Mouse (Mus musculus) embryonic facial prominence, embryonic 10.5 days (tissue): ENCODE measurements around the gene Mars. TPM values are rescaled to one million over a fixed set of nuclear protein-coding genes. Genes with fewer than 3 reads are reported as not detected.

Source experiments
- DNase-seq: peaks from one replicate; pipeline ENCODE4 v3.0.0-alpha.2; 2017; ENCODE audit warnings: low spot score
- H3K27ac ChIP-seq: fragments of 300-500 bp; sonication (generic); replicated peaks from 2 replicates; pipeline ENCODE4 v1.5.1; 2016; ENCODE audit warnings: mild to moderate bottlenecking
- H3K27me3 ChIP-seq: fragments of 300-500 bp; sonication (generic); replicated peaks from 2 replicates; pipeline ENCODE4 v1.6.1; 2016; ENCODE audit warnings: low read depth, mild to moderate bottlenecking; ENCODE audit not compliant: poor library complexity, severe bottlenecking
- H3K36me3 ChIP-seq: fragments of 300-500 bp; sonication (generic); replicated peaks from 2 replicates; pipeline ENCODE4 v1.6.1; 2016; ENCODE audit warnings: mild to moderate bottlenecking, moderate library complexity
- H3K4me1 ChIP-seq: fragments of 300-500 bp; sonication (generic); 2 replicates; pipeline ENCODE4 v1.6.1; 2016
- H3K4me3 ChIP-seq: fragments of 300-500 bp; sonication (generic); 2 replicates; pipeline ENCODE4 v1.5.1; 2016; ENCODE audit warnings: mild to moderate bottlenecking, moderate library complexity
- H3K9me3 ChIP-seq: fragments of 300-500 bp; sonication (generic); 2 replicates; pipeline ENCODE4 v1.6.1; 2016; ENCODE audit warnings: mild to moderate bottlenecking
- WGBS: fragments of 180-500 bp; shearing (Covaris S2); methylation state at CpG from one replicate; pipeline ENCODE4 v1.1.7; 2016; 5-methylcytosine and 5-hydroxymethylcytosine counted together
- polyA plus RNA-seq: library from polyadenylated mRNA; unstranded; fragments of >200 nt; fragmentation: Nextera tagmentation; extraction: Ambion mirVana; gene quantifications from 2 replicates; pipeline ENCODE4 v1.2.1, GENCODE M21; 2016

The Mars gene
- polyA plus RNA-seq, 1 experiment from 2014 or later: 160 TPM

DNA sequence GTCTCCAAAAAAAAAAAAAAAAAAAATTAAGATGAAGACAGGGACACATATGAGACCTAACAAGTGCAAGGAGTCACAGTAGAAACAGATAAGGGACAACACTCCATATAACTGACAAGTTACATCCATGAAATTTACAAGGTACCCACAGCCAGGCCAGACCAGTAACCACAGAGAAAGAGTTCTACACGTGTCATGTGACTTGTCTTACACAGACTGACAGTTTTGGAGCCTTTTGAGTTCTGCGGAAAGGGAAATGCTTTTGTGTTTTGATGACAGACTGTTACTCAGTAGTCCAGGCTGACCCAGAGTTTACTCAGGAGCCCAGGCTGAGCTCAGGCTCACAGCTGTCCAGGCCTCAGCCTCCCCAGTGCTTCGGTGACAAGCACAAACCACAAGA lies 31.4 kb upstream of the Mars start:
- WGBS: 75% methylated on average over 3 of the region's 3 CpGs
- H3K4me3 ChIP-seq: no peak overlapping the region
- no peak for DNase-seq

DNA sequence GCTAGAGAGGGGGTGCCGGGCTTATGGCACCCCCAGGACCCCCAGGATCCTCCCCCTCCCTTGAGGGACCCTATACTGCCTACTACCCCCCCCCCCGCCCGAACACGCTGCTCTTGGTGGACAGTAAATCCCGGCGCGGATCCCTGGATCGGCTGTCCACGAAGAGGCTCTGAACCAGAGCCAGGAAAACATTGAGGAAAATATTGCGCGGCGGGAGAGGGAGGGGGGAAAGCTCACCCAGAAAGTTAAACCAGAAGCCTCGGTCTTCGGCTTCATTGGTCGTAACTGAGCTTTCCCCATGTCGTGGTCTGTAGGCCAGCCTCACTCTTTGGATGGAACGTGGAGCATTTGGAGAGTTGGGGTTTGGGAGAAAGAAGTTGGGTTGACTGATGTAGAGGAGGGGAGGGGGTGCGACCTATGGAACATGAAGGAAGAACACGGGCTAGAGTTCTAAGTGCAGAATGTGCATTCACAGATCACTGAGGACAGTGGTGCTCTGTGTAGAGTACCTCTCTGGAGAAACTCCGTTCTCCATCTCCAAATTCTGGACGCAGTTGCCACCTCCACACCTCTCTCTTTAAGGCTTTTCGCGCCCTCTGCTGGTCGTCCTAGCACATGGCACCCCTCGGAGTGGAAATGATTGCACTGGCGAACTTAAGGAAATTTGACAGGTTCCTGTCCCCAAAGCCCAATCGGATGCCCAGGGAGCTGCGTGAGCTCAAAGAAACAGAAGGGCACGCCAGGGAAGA lies 30.5 kb upstream of the Mars start, which contains the start of gene Gli1:
Gli1 (minus strand) TSS at position 84 of the 749 bp plus-strand sequence.
- under 1% methylated on average over 29 of the region's 29 CpGs for WGBS
- peaks cover 23% of the 10 kb centered on the region for H3K27me3 ChIP-seq
- H3K36me3 ChIP-seq: peaks cover 13% of the 10 kb centered on the region
- peak within 1 kb of the TSS; percentile 96 for H3K27ac ChIP-seq
- H3K4me3 ChIP-seq: peak within 1 kb of the TSS; percentile 72
- peak; percentile 90 for DNase-seq
- no peaks in the 10 kb centered on the region for H3K9me3 ChIP-seq
- peaks cover 45% of the 10 kb centered on the region for H3K4me1 ChIP-seq

More for the DNA sequence above, 31.4 kb upstream of the Mars start:
- H3K27me3 ChIP-seq: peaks cover 17% of the 10 kb centered on the region
- H3K36me3 ChIP-seq: peaks cover 4% of the 10 kb centered on the region
- H3K27ac ChIP-seq: no peak overlapping the region
- H3K9me3 ChIP-seq: no peaks in the 10 kb centered on the region
- H3K4me1 ChIP-seq: peaks cover 45% of the 10 kb centered on the region

GRCm38 (mm10) chr10:127341360-127341690 lies 29.7 kb upstream of the Mars start:
- H3K4me1 ChIP-seq: peaks cover 45% of the 10 kb centered on the region
- H3K9me3 ChIP-seq: no peaks in the 10 kb centered on the region
- peak; percentile 78 for DNase-seq
- H3K27me3 ChIP-seq: peaks cover 23% of the 10 kb centered on the region
- peak overlapping the region; percentile 96 for H3K27ac ChIP-seq
- peak overlapping the region; percentile 72 for H3K4me3 ChIP-seq
- under 1% methylated on average over 10 of the region's 11 CpGs for WGBS
- H3K36me3 ChIP-seq: peaks cover 21% of the 10 kb centered on the region

- peaks cover 45% of the 10 kb centered on the region for H3K4me1 ChIP-seq
- under 1% methylated on average over 27 of the region's 27 CpGs for WGBS
- no peaks in the 10 kb centered on the region for H3K9me3 ChIP-seq
- peaks cover 26% of the 10 kb centered on the region for H3K36me3 ChIP-seq
- H3K27ac ChIP-seq: peak overlapping the region; percentile 96
- DNase-seq: peak; percentile 88
- peak overlapping the region; percentile 72 for H3K4me3 ChIP-seq
- H3K27me3 ChIP-seq: peaks cover 23% of the 10 kb centered on the region
Measured at GRCm38 (mm10) chr10:127340577-127341359, 29.2 kb upstream of the Mars start.

DNA sequence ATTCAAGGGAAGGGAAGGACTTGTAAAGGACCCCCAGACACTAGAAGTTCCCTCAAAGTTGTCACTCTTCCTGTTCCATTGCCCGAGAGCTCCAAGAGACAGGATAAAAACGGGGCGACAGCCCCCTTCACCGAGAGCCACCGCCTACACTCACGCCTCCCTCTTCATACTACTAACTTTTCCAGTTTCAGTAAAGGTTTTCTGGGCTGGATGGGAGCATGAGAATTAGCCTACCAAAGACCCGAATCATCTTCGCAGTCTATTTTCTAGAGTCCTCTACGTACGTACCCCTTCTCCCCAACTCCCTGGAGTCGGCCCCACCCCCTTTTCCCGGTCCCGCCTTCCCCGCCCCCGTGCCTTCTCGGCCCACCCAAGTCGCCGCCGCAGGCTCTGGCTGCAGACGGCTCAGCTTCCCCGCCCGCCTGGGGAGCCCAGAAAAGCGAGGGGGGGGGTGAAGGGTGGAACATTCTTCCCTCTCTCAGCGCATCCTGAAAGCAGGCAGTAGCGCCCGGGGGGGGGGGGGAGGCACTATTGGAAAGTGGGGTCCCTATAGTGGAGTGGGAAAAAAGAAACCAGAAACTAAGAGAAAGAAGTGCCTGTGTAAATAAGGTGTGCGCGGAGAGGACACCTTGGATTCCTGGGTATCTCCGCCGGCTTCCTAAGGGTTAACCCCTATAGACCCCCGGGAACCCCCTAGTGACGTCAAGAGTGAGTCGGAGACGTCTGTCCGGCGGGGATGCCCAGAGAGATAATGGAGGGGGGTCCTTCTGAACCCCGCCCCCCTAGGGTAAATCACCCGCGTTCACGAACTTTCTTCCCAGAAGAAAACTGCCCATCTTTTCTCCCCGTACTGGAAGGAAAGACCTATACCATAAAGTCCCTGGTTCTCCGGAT lies 28.3 kb upstream of the Mars start:
- peaks cover 35% of the 10 kb centered on the region for H3K36me3 ChIP-seq
- peak overlapping the region; percentile 72 for H3K4me3 ChIP-seq
- peaks cover 45% of the 10 kb centered on the region for H3K4me1 ChIP-seq
- peak overlapping the region; percentile 96 for H3K27ac ChIP-seq
- peaks cover 23% of the 10 kb centered on the region for H3K27me3 ChIP-seq
- under 1% methylated on average over 42 of the region's 42 CpGs for WGBS
- peak; percentile 93 for DNase-seq
- H3K9me3 ChIP-seq: no peaks in the 10 kb centered on the region

GRCm38 (mm10) chr10:127338930-127339682 lies 27.5 kb upstream of the Mars start:
- Histone ChIP-seq H3K27ac (peak overlapping the region; percentile 96), H3K4me3 (peak overlapping the region; percentile 72), H3K27me3 (peaks cover 23% of the 10 kb centered on the region), H3K9me3 (no peaks in the 10 kb centered on the region), H3K4me1 (peaks cover 45% of the 10 kb centered on the region), H3K36me3 (peaks cover 43% of the 10 kb centered on the region)
- under 1% methylated on average over 31 of the region's 31 CpGs for WGBS
- peak; percentile 90 for DNase-seq

GRCm38 (mm10) chr10:127337536-127338099 lies 26.0 kb upstream of the Mars start:
- Histone ChIP-seq H3K27ac (no peak overlapping the region), H3K4me3 (no peak overlapping the region), H3K36me3 (peaks cover 57% of the 10 kb centered on the region), H3K9me3 (no peaks in the 10 kb centered on the region), H3K4me1 (peaks cover 46% of the 10 kb centered on the region), H3K27me3 (peaks cover 23% of the 10 kb centered on the region)
- 85% methylated on average over 6 of the region's 6 CpGs for WGBS
- DNase-seq: no peak

GRCm38 (mm10) chr10:127336952-127337351 lies 25.4 kb upstream of the Mars start:
- H3K36me3 ChIP-seq: peaks cover 64% of the 10 kb centered on the region
- WGBS: 71% methylated on average over 5 of the region's 5 CpGs
- no peaks in the 10 kb centered on the region for H3K9me3 ChIP-seq
- H3K27me3 ChIP-seq: peaks cover 23% of the 10 kb centered on the region
- no peak overlapping the region for H3K27ac ChIP-seq
- no peak overlapping the region for H3K4me3 ChIP-seq
- no peak for DNase-seq
- H3K4me1 ChIP-seq: peaks cover 45% of the 10 kb centered on the region

DNA sequence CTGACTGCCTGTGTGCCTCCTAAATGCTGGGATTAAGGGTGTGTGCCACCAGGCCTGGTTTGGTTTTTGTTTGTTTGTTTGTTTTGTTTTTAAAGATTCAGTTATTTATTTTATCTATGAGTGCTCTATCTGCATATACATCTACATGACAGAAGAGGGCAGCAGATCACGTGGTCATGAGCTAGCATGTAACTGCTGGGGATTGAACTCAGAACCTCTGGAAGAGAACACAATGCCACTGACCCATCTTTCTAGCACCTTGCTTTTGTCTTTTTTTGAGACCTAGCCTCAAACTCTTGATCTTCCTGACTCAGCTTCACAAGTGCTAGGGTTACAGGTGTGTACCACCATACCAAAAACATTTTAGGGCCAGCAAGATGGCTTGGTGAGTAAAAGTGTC lies 23.7 kb upstream of the Mars start:
- DNase-seq: no peak
- Histone ChIP-seq H3K36me3 (peaks cover 80% of the 10 kb centered on the region), H3K27ac (no peak overlapping the region), H3K4me1 (peaks cover 33% of the 10 kb centered on the region), H3K4me3 (no peak overlapping the region), H3K9me3 (no peaks in the 10 kb centered on the region), H3K27me3 (peaks cover 25% of the 10 kb centered on the region)
- WGBS: 72% methylated on average over 1 of the region's 1 CpGs

GRCm38 (mm10) chr10:127333152-127333551 lies 21.6 kb upstream of the Mars start:
- Histone ChIP-seq H3K27ac (no peak overlapping the region), H3K36me3 (peaks cover 85% of the 10 kb centered on the region), H3K4me3 (no peak overlapping the region), H3K4me1 (peaks cover 16% of the 10 kb centered on the region), H3K27me3 (peaks cover 45% of the 10 kb centered on the region), H3K9me3 (no peaks in the 10 kb centered on the region)
- DNase-seq: no peak
- WGBS: 67% methylated on average over 5 of the region's 5 CpGs

- peaks cover 17% of the 10 kb centered on the region for H3K4me1 ChIP-seq
- no peaks in the 10 kb centered on the region for H3K9me3 ChIP-seq
- 0 out of 2 replicates have a peak overlapping the region, but pooled peaks have one; percentile 65 for H3K27ac ChIP-seq
- DNase-seq: peak; percentile 49
- 29% methylated on average over 31 of the region's 31 CpGs for WGBS
- peaks cover 77% of the 10 kb centered on the region for H3K36me3 ChIP-seq
- peak overlapping the region; percentile 47 for H3K4me3 ChIP-seq
- peaks cover 46% of the 10 kb centered on the region for H3K27me3 ChIP-seq
Measured at GRCm38 (mm10) chr10:127332211-127332874, 20.8 kb upstream of the Mars start.
